Mouse (Mus musculus) Patski (cell line): ENCODE results near the gene Dapp1. TPM values are rescaled to one million over a fixed set of nuclear protein-coding genes. Genes with fewer than 3 reads are reported as not detected.

Experiments
- ATAC-seq: fragments of 100-300 bp; one replicate; pipeline ENCODE4 v1.8.0; 2021
- CTCF ChIA-PET: fragments of 350-600 bp; sonication (Branson Sonifier 250); formaldehyde crosslinking; loops from one replicate; lab custom pipeline; 2022; ENCODE audit warnings: inconsistent platforms; lab: Charles Lee
- POLR2A ChIA-PET: fragments of 350-600 bp; sonication (Branson Sonifier 250); formaldehyde crosslinking; loops from one replicate; lab custom pipeline; 2022; ENCODE audit warnings: antibody characterized with exemption, inconsistent platforms; lab: Charles Lee
- DNase-seq: peaks from one replicate; pipeline ENCODE4 v3.0.0-alpha.2; 2011; ENCODE audit warnings: low read depth, low spot score
- H3K27me3 ChIP-seq: fragments of 371-371 bp; one replicate; pipeline ENCODE4 v1.5.1; 2021
- CTCF ChIP-seq: fragments of 100-300 bp; IDR thresholded peaks from one replicate; pipeline ENCODE4 v1.5.1; 2021
- in situ Hi-C: fragments of 300-500 bp; cut with MboI; formaldehyde crosslinking; loops from 3 replicates; pipeline ENCODE4 v1.11.1; 2018; ENCODE audit warnings: low pct_unique_long_range_greater_than_20kb, mixed read lengths
- polyA plus RNA-seq: library from polyadenylated mRNA; unstranded; gene quantifications from one replicate; pipeline ENCODE4 v1.2.3, GENCODE M21; 2021

The Dapp1 gene
- polyA plus RNA-seq: 4.0 TPM

DNA sequence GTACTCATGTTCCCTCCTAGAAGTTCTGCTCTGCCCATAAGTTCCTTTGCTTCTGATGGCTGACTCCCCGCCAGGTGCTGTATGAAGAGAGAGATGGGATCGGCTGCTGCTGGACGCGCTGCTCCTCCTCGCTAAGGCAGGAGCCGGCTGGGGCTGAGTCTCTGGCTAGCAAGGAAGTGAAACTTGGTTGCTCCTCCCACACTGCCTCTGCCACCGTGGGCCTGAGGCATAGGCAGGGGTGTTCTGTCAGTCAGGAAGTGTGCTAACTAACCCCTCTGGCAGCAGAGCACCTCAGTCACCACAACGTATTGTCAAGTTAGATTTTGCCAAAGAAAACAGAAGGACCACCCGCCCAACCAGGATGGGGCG, at the start of gene Dapp1:
Gene Dapp1 (minus strand): TSS at position 164 of the 369 bp plus-strand sequence.
- TF ChIP-seq CTCF: no peak
- POLR2A ChIA-PET: no interaction called here
- CTCF ChIA-PET: interaction anchor here (1.6 to 6.1 kb wide), 4 partner anchors 9 to 164 kb away, joined by 6 to 34 read pairs (median 9); partner anchors contain the start of gene Mttp
- DNase-seq: no peak
- H3K27me3 ChIP-seq: no peaks in the 10 kb centered on the region
- in situ Hi-C loops: loop anchor here (25.0 kb wide), 1 partner anchor 456 kb away; the partner anchor contains the start of gene Adh5
- ATAC-seq: peak; percentile 54

DNA sequence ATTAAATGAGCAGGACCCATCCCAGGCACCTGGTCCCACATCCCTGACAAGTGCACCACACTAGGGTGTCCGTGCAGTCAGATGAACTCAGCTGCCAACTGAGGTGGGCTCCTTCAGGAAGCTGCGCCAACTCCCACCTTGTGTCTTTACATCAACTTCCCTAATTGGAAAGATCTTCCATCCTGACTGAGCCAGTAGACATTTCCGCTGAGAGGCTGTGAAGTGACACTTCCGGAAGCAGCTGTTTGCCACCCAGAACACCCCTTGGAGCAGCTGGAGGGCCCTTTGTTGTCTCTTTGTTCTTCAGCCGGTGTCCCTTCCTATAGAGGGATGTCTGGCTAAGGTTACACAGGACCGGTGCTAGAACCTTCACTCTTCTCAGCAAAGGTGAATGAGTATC, 49.2 kb upstream of the Dapp1 start:
- DNase-seq (no peak), ATAC-seq (no peak)
- ChIA-PET CTCF (interaction anchor here (0.9 to 2.5 kb wide), 2 partner anchors 39 to 114 kb away, joined by 3 to 7 read pairs; partner anchors contain the start of gene Mttp), POLR2A (no interaction called here)
- H3K27me3 ChIP-seq: no peaks in the 10 kb centered on the region
- in situ Hi-C loops: no loop called here
- TF ChIP-seq CTCF: no peak

DNA sequence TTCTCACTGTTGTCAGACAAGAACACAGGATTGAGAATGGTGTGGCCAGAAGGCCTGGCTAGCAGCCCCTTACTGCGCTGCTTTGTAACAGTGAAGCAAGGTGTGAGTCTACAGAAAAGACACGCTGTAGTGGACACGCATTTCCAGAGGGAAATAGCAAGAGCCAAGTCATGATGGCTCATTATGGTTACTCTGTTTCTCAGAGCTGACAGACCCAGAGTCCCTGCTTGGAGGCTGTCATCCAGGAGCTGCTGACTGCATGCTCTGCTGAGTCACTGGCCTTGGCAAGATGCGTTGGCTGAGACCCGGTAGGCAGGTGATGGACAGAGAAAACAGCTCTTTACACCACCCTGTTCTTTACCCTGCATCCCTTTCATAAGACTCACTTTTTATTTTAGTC, 48.0 kb upstream of the Dapp1 start:
- POLR2A ChIA-PET: interaction anchor here (0.5 to 0.9 kb wide), 2 partner anchors 75 to 115 kb away, joined by 3 to 5 read pairs; no protein-coding TSS in a partner anchor
- in situ Hi-C loops: no loop called here
- ATAC-seq (peak; percentile 60), DNase-seq (peak; percentile 69)
- no peaks in the 10 kb centered on the region for H3K27me3 ChIP-seq
- TF ChIP-seq CTCF: no peak
- CTCF ChIA-PET: interaction anchor here (0.9 to 2.7 kb wide), 4 partner anchors 10 to 169 kb away, joined by 3 to 17 read pairs (median 4); partner anchors contain the start of gene Mttp

DNA sequence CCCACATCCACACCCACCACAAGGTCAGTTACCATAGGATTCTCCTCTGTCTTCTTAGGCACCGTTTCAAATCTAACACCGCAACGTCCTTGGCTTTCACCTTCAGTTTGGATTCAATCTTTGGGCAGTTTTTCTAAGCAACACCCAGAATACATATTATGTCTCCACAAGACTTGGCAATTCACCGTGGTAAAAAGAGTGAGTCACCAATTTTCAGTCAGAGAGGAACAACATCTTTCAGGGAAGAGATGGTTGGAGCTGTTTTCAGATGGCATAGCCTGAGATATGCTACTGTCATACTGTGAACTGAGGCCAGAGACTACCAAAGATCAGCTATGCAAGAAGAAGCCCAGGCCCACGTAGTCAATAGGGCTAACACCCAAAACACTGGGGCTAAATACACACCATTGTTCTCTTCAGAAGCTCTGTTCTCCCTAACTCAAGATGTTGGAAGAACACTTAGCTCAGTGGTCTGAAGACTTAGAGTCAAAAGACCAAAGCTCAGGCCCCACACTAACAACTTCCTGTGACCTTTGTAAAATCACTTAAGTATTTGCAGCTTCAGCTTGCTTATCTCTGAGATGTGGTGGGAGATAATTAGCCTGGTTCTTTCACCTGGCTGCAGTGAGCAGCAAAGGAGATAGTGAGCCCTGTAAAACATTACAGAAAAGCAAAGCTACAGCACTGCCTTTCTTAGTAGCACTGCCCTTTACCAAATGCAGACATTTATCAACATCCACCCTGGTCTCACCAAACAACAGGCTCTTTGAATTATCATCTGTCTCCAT, 46.4 kb upstream of the Dapp1 start:
- ChIA-PET CTCF (interaction anchor here (1.0 to 2.7 kb wide), 5 partner anchors 11 to 74 kb away, joined by 3 to 17 read pairs (median 3); no protein-coding TSS in a partner anchor), POLR2A (no interaction called here)
- DNase-seq (no peak), ATAC-seq (no peak)
- no peak for TF ChIP-seq CTCF
- in situ Hi-C loops: no loop called here
- H3K27me3 ChIP-seq: no peaks in the 10 kb centered on the region

DNA sequence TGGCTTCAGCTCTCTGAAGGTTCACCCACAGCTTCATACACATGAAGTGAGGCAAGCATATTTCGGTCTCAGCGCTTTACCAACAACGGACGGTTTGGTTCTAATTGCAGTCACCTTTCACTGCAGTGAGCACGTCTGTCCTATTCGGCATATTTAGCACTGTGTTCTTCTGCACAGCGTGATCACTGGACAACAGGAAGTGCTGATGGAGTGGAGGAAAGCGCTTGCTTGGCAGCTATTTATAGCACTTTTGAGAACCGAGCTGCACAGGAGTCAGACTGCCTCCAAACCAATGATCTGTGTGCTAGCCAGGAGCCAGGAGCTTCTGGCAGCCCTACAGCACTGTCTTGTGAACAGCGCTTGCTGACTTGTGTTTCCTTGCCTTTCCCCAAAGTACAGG, 44.9 kb upstream of the Dapp1 start:
- POLR2A ChIA-PET: interaction anchor here (0.6 to 1.2 kb wide), 2 partner anchors 9 to 651 kb away, joined by 3 to 4 read pairs; no protein-coding TSS in a partner anchor
- CTCF ChIA-PET: interaction anchor here (1.7 to 1.8 kb wide), 2 partner anchors 9 to 35 kb away, joined by 4 to 7 read pairs; no protein-coding TSS in a partner anchor
- ATAC-seq (peak; percentile 30), DNase-seq (no peak)
- no peaks in the 10 kb centered on the region for H3K27me3 ChIP-seq
- in situ Hi-C loops: no loop called here
- no peak for TF ChIP-seq CTCF

DNA sequence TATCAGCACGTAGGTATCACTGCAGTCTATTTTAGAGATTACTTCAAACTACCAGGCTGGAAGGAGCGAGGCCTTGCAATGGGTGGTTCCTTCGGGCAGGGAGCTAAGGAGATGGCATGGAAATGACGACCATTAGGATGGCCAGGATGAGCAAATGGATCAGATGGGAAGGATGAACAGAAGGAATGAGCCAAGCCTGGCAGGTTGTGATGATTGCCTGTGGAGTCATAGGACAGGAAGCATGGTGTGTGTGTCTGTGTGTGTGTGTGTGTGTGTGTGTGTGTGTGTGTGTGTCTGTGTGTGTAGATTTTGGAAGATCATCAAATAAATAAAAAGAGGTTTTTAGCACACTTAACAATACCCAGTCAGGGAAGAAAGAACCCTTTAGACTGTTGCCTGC, 41.3 kb upstream of the Dapp1 start:
- ChIA-PET CTCF (interaction anchor here (1.2 to 1.9 kb wide), 4 partner anchors 19 to 34 kb away, joined by 3 to 7 read pairs (median 4); no protein-coding TSS in a partner anchor), POLR2A (interaction anchor here (0.9 kb wide), 1 partner anchor 177 kb away, joined by 3 read pairs; no protein-coding TSS in a partner anchor)
- TF ChIP-seq CTCF: no peak
- no peak for DNase-seq
- H3K27me3 ChIP-seq: no peaks in the 10 kb centered on the region
- ATAC-seq: no peak
- in situ Hi-C loops: no loop called here

DNA sequence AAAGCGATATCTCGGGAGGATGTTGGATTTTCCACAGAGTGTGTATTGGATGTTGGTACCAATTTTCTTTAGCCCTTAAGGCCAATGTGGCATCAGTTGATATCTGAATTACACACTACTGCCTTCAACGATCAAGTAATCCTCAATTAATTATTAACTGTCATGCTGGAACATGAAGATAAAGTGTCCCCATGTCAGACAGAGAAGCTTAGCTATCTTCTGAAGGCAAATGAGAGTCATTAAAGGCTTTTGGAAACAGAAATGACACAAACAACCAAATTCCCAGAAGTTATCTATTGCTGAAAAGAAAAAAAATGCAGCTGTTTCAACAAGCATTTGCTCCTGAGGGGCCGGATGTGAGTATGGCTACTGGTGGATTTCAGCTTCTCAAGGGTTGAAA, 40.7 kb upstream of the Dapp1 start:
- TF ChIP-seq CTCF: no peak
- DNase-seq: no peak
- ChIA-PET CTCF (interaction anchor here (1.3 to 1.9 kb wide), 3 partner anchors 29 to 34 kb away, joined by 3 to 7 read pairs (median 4); no protein-coding TSS in a partner anchor), POLR2A (interaction anchor here (0.9 kb wide), 1 partner anchor 176 kb away, joined by 3 read pairs; no protein-coding TSS in a partner anchor)
- H3K27me3 ChIP-seq: no peaks in the 10 kb centered on the region
- no peak for ATAC-seq
- in situ Hi-C loops: no loop called here

DNA sequence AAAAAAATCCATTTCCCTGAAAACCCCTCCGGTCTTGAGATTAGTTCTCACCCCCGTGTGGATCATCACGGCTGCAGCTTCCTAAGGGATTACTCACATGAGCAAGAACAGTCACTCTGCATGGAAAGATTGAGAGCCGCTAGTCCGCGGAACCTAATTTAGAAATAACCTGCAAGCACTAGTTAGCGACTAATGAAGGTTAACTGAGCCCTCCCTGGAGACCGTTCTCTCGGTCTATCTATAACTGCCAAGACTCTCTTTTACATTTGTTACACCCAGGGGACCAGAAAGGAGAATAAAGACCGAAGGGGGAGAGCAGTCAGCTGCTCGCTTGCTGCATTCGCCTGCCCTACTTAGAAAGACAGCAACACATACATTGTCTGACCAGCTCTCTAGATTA, 35.5 kb upstream of the Dapp1 start:
- in situ Hi-C loops: no loop called here
- POLR2A ChIA-PET: interaction anchor here (1.2 kb wide), 1 partner anchor 9 kb away, joined by 4 read pairs; no protein-coding TSS in a partner anchor
- DNase-seq (no peak), ATAC-seq (no peak)
- no peaks in the 10 kb centered on the region for H3K27me3 ChIP-seq
- TF ChIP-seq CTCF: no peak
- CTCF ChIA-PET: interaction anchor here (1.0 to 2.4 kb wide), 7 partner anchors 9 to 75 kb away, joined by 3 to 11 read pairs (median 3); no protein-coding TSS in a partner anchor

DNA sequence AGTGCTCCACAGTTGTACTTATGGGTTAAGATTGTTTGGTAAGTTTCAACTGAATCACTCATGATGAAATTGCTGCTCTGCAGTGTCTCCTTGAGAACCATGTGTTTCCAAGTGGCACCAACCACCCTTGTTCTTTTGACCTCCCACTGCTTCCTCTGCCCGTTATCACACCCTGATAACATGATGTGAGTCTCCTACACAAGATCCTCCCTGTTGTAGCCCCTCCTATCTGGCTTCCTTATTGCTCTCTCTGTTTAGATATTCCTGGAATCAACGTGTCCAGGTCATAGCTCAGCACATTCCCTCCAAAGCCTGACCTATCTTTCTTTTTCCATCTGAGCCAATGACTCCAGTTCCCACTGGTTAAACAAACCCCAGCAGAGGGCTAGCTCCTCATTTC, 33.4 kb upstream of the Dapp1 start:
- ATAC-seq (no peak), DNase-seq (no peak)

DNA sequence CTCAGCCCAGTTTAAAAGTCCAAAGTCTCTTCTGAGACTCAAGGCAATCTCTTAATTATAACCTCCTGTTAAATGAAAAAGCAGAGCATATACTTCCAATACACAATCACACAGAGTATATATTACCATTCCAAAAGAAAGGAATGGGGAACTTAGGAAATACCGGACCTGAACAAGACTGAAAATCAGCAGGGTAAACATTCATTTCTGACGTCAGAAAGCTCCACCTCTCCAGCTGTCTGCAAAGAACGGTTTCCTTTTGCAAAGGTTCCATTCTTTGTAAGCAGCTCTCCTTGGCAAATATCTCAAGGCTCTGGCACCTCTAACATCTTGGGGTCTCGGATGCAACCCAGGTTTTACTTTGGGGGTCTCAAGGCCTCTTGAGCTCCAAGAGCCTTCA, 31.0 kb upstream of the Dapp1 start:
- ChIA-PET POLR2A (no interaction called here), CTCF (no interaction called here)
- H3K27me3 ChIP-seq: no peaks in the 10 kb centered on the region
- DNase-seq (no peak), ATAC-seq (no peak)
- in situ Hi-C loops: no loop called here
- TF ChIP-seq CTCF: no peak

More for the DNA sequence above, 33.4 kb upstream of the Dapp1 start:
- POLR2A ChIA-PET: no interaction called here
- TF ChIP-seq CTCF: no peak
- in situ Hi-C loops: no loop called here
- no peaks in the 10 kb centered on the region for H3K27me3 ChIP-seq
- CTCF ChIA-PET: interaction anchor here (1.1 to 1.3 kb wide), 2 partner anchors 24 to 130 kb away, joined by 3 read pairs; partner anchors contain the start of gene Mttp
